Mouse (Mus musculus): ENCODE measurements around the gene Fam57a.

GRCm38 (mm10) chr11:76148055-76149008 is 31.1 kb upstream of the Fam57a start:
- TF ChIP-seq CTCF (IDR thresholded peaks at IDR 0.05; ENCODE audit: low read depth) (no peak), EP300 (IDR thresholded peaks at IDR 0.05; ENCODE audit: low read depth) (no peak)

All from liver, embryonic 14.5 days (tissue).